Mouse (Mus musculus) stomach, postnatal 0 days (tissue): ENCODE measurements around the gene Edem1.

Experiments
- CTCF ChIP-seq: IDR thresholded peaks from 2 replicates; pipeline ENCODE4 v1.5.1; 2016; ENCODE audit warnings: antibody characterized with exemption, low read depth, mild to moderate bottlenecking, moderate library complexity
- EP300 ChIP-seq: optimal IDR thresholded peaks from 2 replicates; pipeline ENCODE3; 2016; ENCODE audit warnings: antibody characterized with exemption

DNA sequence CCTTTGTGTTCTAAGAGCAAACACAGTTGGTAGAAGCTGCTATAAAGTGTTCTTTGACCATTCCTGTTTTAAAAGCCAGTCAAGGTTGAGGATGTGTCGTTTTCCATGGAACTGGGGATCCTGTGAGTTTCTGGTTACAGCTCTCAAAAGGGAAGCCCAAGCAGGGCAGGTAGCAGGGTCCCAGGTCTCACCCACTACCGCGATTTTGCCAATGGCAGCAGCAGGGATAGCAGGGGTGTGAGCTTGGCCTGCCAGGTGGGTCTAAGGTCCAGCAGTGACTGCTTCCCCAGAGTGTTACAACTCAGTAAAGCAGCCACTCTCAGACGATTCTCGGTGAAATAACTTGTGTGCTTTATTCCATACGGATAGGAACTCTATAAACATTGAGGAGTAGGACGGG is 22.6 kb upstream of the Edem1 start:
- TF ChIP-seq EP300 (no peak), CTCF (no peak)
